Comparison of ENCODE assay signal across 31 mouse cellular contexts in the genomic region with DNA sequence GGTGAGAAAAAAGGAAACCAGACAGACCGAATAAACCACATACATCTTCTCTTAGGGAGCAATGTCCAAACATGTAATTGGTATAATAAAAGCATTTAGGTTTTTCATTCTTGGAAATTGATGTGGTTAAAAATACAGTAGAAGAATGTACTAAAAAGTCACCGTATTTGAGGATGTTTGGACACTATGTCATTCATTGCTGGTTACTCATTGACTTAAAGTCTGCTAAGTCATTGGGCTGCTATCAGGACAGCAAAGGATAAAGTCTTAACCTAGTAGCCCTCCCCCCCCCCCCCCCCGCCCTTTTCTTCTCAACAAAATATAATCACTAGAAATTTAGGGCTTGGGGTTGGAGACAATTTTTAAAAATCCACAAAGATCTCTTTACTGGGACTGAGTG. TPM values are rescaled to one million over a fixed set of nuclear protein-coding genes. Genes with fewer than 3 reads are reported as not detected.
DNase-seq lines count a peak whose midpoint lies in the region; ATAC-seq and TF ChIP-seq lines count a peak whose summit lies in the region.
"Had no signal": no experiment of that assay in that cellular context is flagged by ENCODE, and none has a peak within 500 bp of the region (broad histone marks: within the 10 kb centered on the region; RNA-seq: fewer than 3 reads in every experiment).

No protein-coding gene starts in this region.

- WGBS in kidney, adult 2 months: 56% methylated on average over 3 of the region's 3 CpGs
- WGBS in liver, postnatal 0 days (ENCODE audit: insufficient replicate concordance): 61% methylated on average over 3 of the region's 3 CpGs
- 49% methylated on average over 3 of the region's 3 CpGs for WGBS in liver, embryonic 12.5 days (ENCODE audit: insufficient replicate concordance)
- WGBS in intestine, embryonic 15.5 days: 58% methylated on average over 3 of the region's 3 CpGs
- WGBS in large intestine, adult 2 months: 31% methylated on average over 3 of the region's 3 CpGs

- no peaks in the 10 kb centered on the region for H3K27me3 ChIP-seq in kidney, adult 2 months (replicated peaks; ENCODE audit: control insufficient read depth, insufficient read depth, low read length)
- no peaks in the 10 kb centered on the region for H3K27me3 ChIP-seq in liver, postnatal 0 days (ENCODE audit: insufficient read depth, low read length)
- no peaks in the 10 kb centered on the region for H3K27me3 ChIP-seq in liver, embryonic 12.5 days (replicated peaks)
- no peaks in the 10 kb centered on the region for H3K27me3 ChIP-seq in intestine, embryonic 15.5 days (replicated peaks)
- H3K27me3 ChIP-seq: embryonic facial prominence, embryonic 13.5 days; heart, embryonic 12.5 days; heart, embryonic 15.5 days had no signal

- H3K4me2 ChIP-seq in liver, postnatal 0 days (ENCODE audit: low read depth, low read length): no peak overlapping the region
- H3K4me2 ChIP-seq in liver, embryonic 12.5 days: no peak overlapping the region
- H3K4me2 ChIP-seq in intestine, embryonic 15.5 days (replicated peaks): no peak overlapping the region
- H3K4me2 ChIP-seq: embryonic facial prominence, embryonic 13.5 days; heart, embryonic 12.5 days; heart, embryonic 15.5 days; hindbrain, embryonic 14.5 days had no signal

- ATAC-seq in liver, postnatal 0 days: no peak
- no peak for ATAC-seq in liver, embryonic 12.5 days
- peak; percentile 71 for ATAC-seq in intestine, embryonic 15.5 days
- ATAC-seq: activated CD4-positive, CD25-positive, alpha-beta regulatory T cell, adult 4 months; CD4-positive, CD25-positive, alpha-beta regulatory T cell, adult 4 months; forebrain, embryonic 14.5 days; forebrain, postnatal 0 days; hindbrain, postnatal 0 days; inflammation-experienced regulatory T-cells, adult 6 months had no signal

- H3K36me3 ChIP-seq in kidney, adult 2 months (ENCODE audit: control insufficient read depth, insufficient read depth, low read length): no peaks in the 10 kb centered on the region
- H3K36me3 ChIP-seq in liver, postnatal 0 days (replicated peaks; ENCODE audit: insufficient read depth, low read length): no peaks in the 10 kb centered on the region
- H3K36me3 ChIP-seq in liver, embryonic 12.5 days: no peaks in the 10 kb centered on the region
- H3K36me3 ChIP-seq in intestine, embryonic 15.5 days: no peaks in the 10 kb centered on the region
- H3K36me3 ChIP-seq: embryonic facial prominence, embryonic 10.5 days; embryonic facial prominence, embryonic 13.5 days; forebrain, embryonic 10.5 days; heart, embryonic 12.5 days; heart, embryonic 15.5 days had no signal

- H3K4me3 ChIP-seq in kidney, adult 2 months (ENCODE audit: insufficient read depth, low read depth, low read length): no peak overlapping the region
- no peak overlapping the region for H3K4me3 ChIP-seq in liver, postnatal 0 days (ENCODE audit: low read depth, low read length)
- H3K4me3 ChIP-seq in liver, embryonic 12.5 days: no peak overlapping the region
- no peak overlapping the region for H3K4me3 ChIP-seq in intestine, embryonic 15.5 days (replicated peaks)
- H3K4me3 ChIP-seq: embryonic facial prominence, embryonic 10.5 days; embryonic facial prominence, embryonic 13.5 days; forebrain, embryonic 10.5 days; gastrocnemius, adult 2 months; heart, embryonic 12.5 days; heart, embryonic 15.5 days had no signal

- TF ChIP-seq POLR2A in kidney, adult 2 months (IDR thresholded peaks at IDR 0.05; ENCODE audit: low read depth, low read length): no peak

- H3K9me3 ChIP-seq in liver, postnatal 0 days (ENCODE audit: low read length): no peaks in the 10 kb centered on the region
- no peaks in the 10 kb centered on the region for H3K9me3 ChIP-seq in liver, embryonic 12.5 days (replicated peaks)
- H3K9me3 ChIP-seq in intestine, embryonic 15.5 days: no peaks in the 10 kb centered on the region
- H3K9me3 ChIP-seq: embryonic facial prominence, embryonic 10.5 days; embryonic facial prominence, embryonic 13.5 days; forebrain, embryonic 10.5 days; heart, embryonic 12.5 days; heart, embryonic 15.5 days had no signal

- H3K27ac ChIP-seq in kidney, adult 2 months (ENCODE audit: insufficient read depth, low read depth, low read length): no peak overlapping the region
- H3K27ac ChIP-seq in liver, postnatal 0 days (ENCODE audit: low read depth): peak overlapping the region; percentile 66
- H3K27ac ChIP-seq in liver, embryonic 12.5 days: no peak overlapping the region
- H3K27ac ChIP-seq in intestine, embryonic 15.5 days: no peak overlapping the region
- H3K27ac ChIP-seq: embryonic facial prominence, embryonic 10.5 days; embryonic facial prominence, embryonic 13.5 days; forebrain, embryonic 10.5 days; gastrocnemius, adult 2 months; heart, embryonic 15.5 days; hindbrain, embryonic 14.5 days; hindbrain, postnatal 0 days had no signal

- DNase-seq in kidney, adult 2 months: peak; percentile 33
- no peak for DNase-seq in kidney, postnatal 10 days
- DNase-seq in liver, postnatal 0 days: no peak
- DNase-seq in large intestine, adult 2 months (ENCODE audit: low read depth, low spot score): peak; percentile 59
- DNase-seq in cerebellum, adult 8-10 months: no peak
- DNase-seq in ovary, postnatal 14 days (ENCODE audit: low spot score): no peak
- DNase-seq: adrenal gland, adult 8-10 months; adrenal gland, postnatal 36 days; cerebellum, adult 11 months; cerebellum, adult 2 months; cerebellum, postnatal 10 days; cerebellum, postnatal 36 days; embryo, embryonic 11 days; forebrain, postnatal 0 days; gastrocnemius, adult 2 months; gastrocnemius, postnatal 14 days; heart, postnatal 14 days; heart, postnatal 4 days had no signal

- no peak for TF ChIP-seq CTCF in kidney, adult 2 months (conservative IDR thresholded peaks at IDR 0.05; ENCODE audit: insufficient read depth, insufficient read length, low read depth, low read length)
- no peak for TF ChIP-seq CTCF in liver, postnatal 0 days (IDR thresholded peaks at IDR 0.05; ENCODE audit: low read depth)

- no peak for TF ChIP-seq EP300 in liver, postnatal 0 days (IDR thresholded peaks at IDR 0.05; ENCODE audit: low read depth)

- peaks cover 13% of the 10 kb centered on the region for H3K4me1 ChIP-seq in kidney, adult 2 months (ENCODE audit: control insufficient read depth, insufficient read depth, low read length)
- peaks cover 4% of the 10 kb centered on the region; the same call in 1 of the 2 replicates for H3K4me1 ChIP-seq in liver, postnatal 0 days (ENCODE audit: insufficient read depth)
- H3K4me1 ChIP-seq in liver, embryonic 12.5 days: peaks cover 7% of the 10 kb centered on the region; the same call in 1 of the 2 replicates
- 0 out of 2 replicates have a peak, but pooled peaks cover 2% of the 10 kb centered on the region for H3K4me1 ChIP-seq in intestine, embryonic 15.5 days (replicated peaks)
- H3K4me1 ChIP-seq: embryonic facial prominence, embryonic 10.5 days; embryonic facial prominence, embryonic 13.5 days; forebrain, embryonic 10.5 days had no signal

- no peak overlapping the region for H3K9ac ChIP-seq in liver, postnatal 0 days (replicated peaks)
- no peak overlapping the region for H3K9ac ChIP-seq in liver, embryonic 12.5 days
- H3K9ac ChIP-seq in intestine, embryonic 15.5 days: no peak overlapping the region
- H3K9ac ChIP-seq: embryonic facial prominence, embryonic 13.5 days; forebrain, postnatal 0 days; heart, embryonic 12.5 days; heart, embryonic 15.5 days; hindbrain, embryonic 14.5 days had no signal

RNA-seq across cellular contexts. Expression of gene Sppl2a, which starts 15.2 kb away (rescaled TPM):
- 19.2 and 24.9 TPM in 2 replicates for polyA plus RNA-seq in kidney, adult 2 months (2012; rRNA removed)
- 40.5 and 43.4 TPM in 2 replicates for polyA plus RNA-seq in liver, postnatal 0 days (2015; fragmentation: Nextera tagmentation; extraction: Ambion mirVana)
- polyA plus RNA-seq in liver, embryonic 12.5 days (2016; fragmentation: Nextera tagmentation; extraction: Ambion mirVana): 23.6 and 25.0 TPM in 2 replicates
- 53.4 and 53.7 TPM in 2 replicates for polyA plus RNA-seq in intestine, embryonic 15.5 days (2015; fragmentation: Nextera tagmentation; extraction: Ambion mirVana)
- polyA plus RNA-seq in large intestine, adult 2 months (2012; rRNA removed): 22.5 and 26.6 TPM in 2 replicates

Comparison
In these comparisons a context has a peak if more than half of its experiments do, and no peak if none do; other contexts are left out.
1. DNase-seq: peak in kidney, adult 2 months (single experiment) and large intestine, adult 2 months (single experiment); none in kidney, postnatal 10 days (single experiment), liver, postnatal 0 days (single experiment), cerebellum, adult 8-10 months (single experiment) and ovary, postnatal 14 days (single experiment).